Mouse (Mus musculus): Measurements from ENCODE around the gene Gpr19.

The Gpr19 gene

GRCm38 (mm10) chr6:134887008-134887407 lies 11.4 kb downstream of the Gpr19 start:
- no peak for DNase-seq

DNA sequence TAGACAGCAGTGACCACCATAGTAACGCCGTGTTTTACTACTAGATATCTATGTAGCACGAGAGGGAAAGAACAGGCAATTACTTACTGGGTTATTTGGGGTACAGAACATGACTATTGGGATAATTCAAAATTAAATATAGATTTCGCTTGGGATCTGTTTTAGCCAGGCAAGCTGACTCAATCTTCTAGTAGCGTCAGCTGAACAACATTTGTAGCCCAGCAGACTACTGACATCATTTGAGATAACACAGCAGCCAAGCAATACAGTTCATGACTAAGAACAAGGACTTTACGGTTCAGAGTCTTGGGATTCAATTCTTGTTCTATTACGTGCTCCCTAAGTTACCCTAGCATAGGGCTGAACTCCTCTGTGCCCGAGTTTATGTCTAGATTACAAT lies 11.9 kb downstream of the Gpr19 start:
- DNase-seq: no peak

GRCm38 (mm10) chr6:134885515-134885914 lies 12.9 kb downstream of the Gpr19 start:
- no peak for DNase-seq

DNA sequence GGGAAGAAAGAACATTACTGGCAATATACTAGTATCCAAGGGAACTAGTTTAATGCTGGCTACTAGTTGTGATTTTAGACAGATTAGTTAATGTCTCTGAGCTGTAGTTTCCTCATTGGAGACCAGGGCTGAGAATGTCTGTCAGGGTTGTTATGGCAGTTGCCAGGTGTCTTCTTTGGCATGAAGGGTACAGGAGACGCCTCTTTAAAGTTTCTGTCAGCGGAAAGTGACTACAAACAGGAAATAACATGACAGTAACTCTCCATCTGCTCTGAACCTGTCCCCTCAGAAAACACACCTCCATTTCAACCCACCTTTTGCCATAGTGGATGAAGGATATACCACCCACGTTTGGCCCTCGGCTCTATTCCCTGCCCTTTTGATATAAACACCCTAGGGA lies 14.7 kb downstream of the Gpr19 start:
- no peak for DNase-seq

- DNase-seq: no peak
Observed at GRCm38 (mm10) chr6:134880046-134880445, 18.3 kb downstream of the Gpr19 start.

GRCm38 (mm10) chr6:134879556-134879955 lies 18.8 kb downstream of the Gpr19 start:
- no peak for DNase-seq

- DNase-seq: no peak
Observed at GRCm38 (mm10) chr6:134877892-134878291, 20.5 kb downstream of the Gpr19 start.

DNA sequence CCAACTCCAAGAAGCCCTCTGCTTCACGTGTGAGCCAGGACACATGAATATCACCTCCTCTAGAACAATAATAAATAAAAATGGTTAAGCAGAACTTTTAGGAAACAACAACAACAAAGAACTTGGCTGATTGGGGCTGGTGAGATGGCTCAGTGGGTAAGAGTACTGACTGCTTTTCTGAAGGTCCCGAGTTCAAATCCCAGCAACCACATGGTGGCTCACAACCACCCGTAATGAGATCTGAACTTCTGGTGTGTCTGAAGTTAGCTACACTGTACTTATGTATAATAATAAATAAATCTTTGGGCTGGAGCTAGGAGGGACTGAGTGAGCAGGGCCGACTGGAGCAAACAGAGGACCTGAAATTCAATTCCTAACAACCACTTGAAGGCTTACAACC lies 21.1 kb downstream of the Gpr19 start:
- DNase-seq: no peak

DNA sequence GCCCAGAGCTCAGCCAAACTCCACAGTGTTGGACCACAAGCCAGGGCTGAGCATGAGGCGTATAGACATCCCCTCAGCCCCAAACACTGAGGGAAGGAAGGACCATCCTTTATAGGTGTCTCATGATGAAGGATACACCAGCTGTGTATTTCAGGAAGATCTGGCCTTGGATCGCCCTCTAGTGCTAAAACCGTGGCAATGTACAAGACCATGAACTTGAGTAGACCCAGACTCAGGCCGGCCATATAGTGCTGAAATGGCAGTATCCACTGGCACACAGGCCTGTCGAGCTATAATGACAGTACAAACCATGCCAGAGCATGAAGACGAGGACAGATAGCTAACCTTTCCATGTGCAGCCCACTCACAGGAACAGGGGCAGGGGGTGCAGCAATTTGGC lies 21.6 kb downstream of the Gpr19 start:
- peak in 1 of 2 experiments; percentile 59 for DNase-seq

GRCm38 (mm10) chr6:134873018-134873417 lies 25.4 kb downstream of the Gpr19 start:
- peak in 1 of 2 experiments; percentile 72 for DNase-seq

GRCm38 (mm10) chr6:134872236-134872635 lies 26.1 kb downstream of the Gpr19 start:
- DNase-seq: peak; percentile 27 to 40

GRCm38 (mm10) chr6:134870887-134871286 lies 27.5 kb downstream of the Gpr19 start:
- DNase-seq: no peak

- DNase-seq: no peak
Observed at GRCm38 (mm10) chr6:134870209-134870742, 28.1 kb downstream of the Gpr19 start.

DNA sequence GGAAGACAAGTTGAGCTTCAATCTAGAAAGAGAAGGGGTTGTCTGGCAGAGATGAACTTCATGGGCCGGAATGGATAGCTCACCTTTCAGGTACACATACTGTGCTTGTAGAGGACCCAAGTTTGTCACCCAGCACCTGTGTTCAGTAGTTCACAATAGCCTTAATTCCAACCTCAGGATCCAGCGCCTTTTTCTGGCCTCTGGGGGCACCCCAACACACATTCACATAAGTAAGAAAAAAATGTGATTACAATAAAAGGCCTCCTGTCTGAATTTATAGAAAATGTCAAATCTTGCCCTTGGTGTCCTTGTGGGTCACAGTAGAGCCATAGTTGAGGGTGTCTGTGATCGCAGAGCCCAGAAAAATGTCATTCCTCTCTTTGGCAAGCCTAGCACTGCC lies 31.1 kb downstream of the Gpr19 start:
- no peak for DNase-seq

GRCm38 (mm10) chr6:134866113-134866512 lies 32.3 kb downstream of the Gpr19 start:
- DNase-seq: no peak

- peak; percentile 91 to 97 for DNase-seq
Observed at GRCm38 (mm10) chr6:134863146-134863545, 35.2 kb downstream of the Gpr19 start.

- DNase-seq: peak; percentile 71 to 83
Observed at GRCm38 (mm10) chr6:134862671-134863104, 35.7 kb downstream of the Gpr19 start.

- no peak for DNase-seq
Observed at GRCm38 (mm10) chr6:134861386-134861785, 37.0 kb downstream of the Gpr19 start.

DNA sequence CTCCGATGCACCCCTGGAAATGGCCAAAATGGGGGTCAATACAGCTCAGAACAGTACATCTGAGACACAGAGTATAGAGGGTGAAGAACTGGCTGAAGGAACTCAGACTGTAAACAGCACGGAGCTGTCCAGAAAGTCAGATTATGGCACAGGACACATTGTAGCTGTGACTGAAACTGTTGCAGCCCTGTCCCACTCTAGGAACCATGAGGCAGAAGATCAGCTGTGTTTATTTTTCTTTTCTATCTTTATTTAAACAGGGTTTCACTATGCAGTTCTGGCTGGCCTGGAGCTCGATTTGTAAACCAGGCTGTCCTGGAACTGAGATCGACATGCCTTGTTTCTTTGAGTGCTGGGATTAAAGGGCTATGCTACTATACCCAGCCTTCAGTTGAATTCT lies 38.1 kb downstream of the Gpr19 start:
- DNase-seq: no peak

GRCm38 (mm10) chr6:134859021-134859420 lies 39.4 kb downstream of the Gpr19 start:
- no peak for DNase-seq

DNA sequence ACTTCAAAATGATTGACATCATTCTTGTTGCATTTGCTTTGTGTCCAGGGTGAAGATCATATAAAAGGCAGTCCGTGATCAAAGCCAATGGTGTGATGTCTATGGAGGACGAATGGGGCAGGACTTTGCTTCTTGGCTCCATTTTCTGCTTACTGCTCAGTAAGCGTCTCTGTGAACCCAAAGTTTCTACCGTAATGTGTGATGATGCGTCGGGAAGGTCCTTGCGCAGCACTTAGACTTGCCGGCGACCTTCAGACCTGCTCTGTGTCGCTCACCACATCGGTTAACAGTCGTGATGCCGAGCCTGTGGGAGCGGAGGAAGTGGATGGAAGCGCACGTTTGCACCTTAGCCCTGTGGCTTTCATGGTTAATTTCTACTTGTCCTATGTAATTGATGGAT lies 42.5 kb downstream of the Gpr19 start:
- DNase-seq: peak; percentile 47 to 58

GRCm38 (mm10) chr6:134854782-134855181 lies 43.6 kb downstream of the Gpr19 start:
- no peak for DNase-seq

DNA sequence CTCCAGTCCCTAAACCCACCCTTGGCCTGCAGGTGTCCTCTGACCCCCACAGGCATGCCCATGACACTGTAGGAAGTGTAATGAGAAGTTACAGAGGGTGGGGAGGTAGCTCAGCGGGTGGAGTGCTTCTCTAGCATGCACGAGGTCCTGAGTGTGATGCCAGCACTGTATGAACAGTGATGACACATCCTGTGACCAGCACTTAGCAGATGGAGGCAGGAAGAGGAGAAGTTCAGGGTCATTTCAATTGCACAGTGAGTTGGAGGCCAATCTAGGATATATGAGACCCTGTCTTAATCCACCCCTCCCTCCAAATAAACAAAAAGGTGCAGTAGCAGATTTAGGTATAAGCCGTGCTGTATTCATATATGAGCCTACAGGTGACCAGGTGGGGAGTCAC lies 48.4 kb downstream of the Gpr19 start:
- no peak for DNase-seq

DNA sequence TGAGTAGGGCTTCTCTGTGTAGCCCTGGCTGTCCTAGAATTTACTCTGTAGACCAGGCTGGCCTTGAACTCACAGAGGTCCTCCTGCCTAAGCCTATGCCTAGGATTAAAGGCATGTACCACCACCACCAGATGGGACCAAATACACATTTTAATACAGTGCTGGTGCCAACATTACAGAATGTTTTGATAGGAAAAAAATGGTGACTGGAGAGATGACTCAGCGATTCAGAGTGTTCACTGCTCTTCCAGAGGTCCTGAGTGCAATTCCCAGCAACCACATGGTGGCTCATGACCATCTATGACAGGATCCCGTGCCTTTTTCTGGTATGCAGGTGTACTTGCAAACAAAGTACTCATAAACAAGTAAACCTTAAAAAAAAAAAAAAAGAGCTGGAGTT lies 48.9 kb downstream of the Gpr19 start:
- no peak for DNase-seq

DNA sequence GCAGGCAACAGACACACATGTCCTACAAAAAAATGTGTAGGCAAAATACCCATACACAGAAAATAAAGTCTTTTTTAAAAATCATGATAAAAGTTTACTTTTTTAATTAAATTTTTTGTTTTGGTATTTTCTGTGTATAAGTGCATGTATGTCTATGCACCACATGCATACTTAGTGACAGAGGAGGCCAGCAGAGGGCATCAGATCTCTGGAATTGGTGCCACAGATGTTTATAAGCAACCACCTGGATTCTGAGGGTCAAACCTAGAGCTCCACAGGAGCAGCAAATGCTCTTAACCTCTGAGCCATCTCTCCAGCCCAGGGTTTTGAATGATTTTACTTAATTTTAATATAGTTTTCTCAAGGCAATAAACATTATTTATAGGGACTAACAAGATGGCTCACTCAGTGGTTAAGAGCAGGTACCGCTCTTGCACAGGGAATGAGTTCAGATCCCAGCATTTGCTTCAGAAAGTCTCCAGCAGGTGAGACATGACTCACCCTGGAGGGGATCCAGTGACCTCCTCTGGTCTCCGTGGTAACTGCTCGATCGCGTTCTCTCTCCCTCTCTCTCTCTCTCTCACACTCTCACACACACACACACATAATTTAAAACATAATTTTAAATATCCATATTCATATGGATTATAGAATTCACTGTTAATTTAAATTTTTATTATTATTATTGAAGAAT lies 50.0 kb downstream of the Gpr19 start:
- DNase-seq: peak in 1 of 2 experiments; percentile 68
